Mouse (Mus musculus) megakaryocyte-erythroid progenitor cell, adult 5-6 weeks (primary cell): ENCODE measurements around the gene Ube2z. TPM values are rescaled to one million over a fixed set of nuclear protein-coding genes. Genes with fewer than 3 reads are reported as not detected.
"Not testable (repeated sequence)": the region's sequence is repeated elsewhere in the genome, so short reads cannot be mapped to it uniquely, and the experiment has no call there.

ENCODE experiments used
- ATAC-seq: replicated peaks from 2 replicates; pipeline ENCODE4 v1.8.0; 2016; ENCODE audit warnings: mild to moderate bottlenecking, inconsistent platforms; ENCODE audit not compliant: severe bottlenecking, poor library complexity, low FRiP score, low TSS enrichment
- total RNA-seq, 2 experiments: library from RNA; stranded (forward) in 1 of 2; stranded (reverse) in 1 of 2; fragments of 200-1000, 215-1000 nt in 1 of 2; fragments of >200 nt in 1 of 2; fragmentation: Nextera tagmentation in 1 of 2; gene quantifications; 2 replicates each; pipeline ENCODE4 v1.2.3; 2014 to 2017

The Ube2z gene
- total RNA-seq (2014; fragmentation: Nextera tagmentation) (25.4 and 27.5 TPM in 2 replicates), total RNA-seq (2017) (14.6 and 19.4 TPM in 2 replicates)

DNA sequence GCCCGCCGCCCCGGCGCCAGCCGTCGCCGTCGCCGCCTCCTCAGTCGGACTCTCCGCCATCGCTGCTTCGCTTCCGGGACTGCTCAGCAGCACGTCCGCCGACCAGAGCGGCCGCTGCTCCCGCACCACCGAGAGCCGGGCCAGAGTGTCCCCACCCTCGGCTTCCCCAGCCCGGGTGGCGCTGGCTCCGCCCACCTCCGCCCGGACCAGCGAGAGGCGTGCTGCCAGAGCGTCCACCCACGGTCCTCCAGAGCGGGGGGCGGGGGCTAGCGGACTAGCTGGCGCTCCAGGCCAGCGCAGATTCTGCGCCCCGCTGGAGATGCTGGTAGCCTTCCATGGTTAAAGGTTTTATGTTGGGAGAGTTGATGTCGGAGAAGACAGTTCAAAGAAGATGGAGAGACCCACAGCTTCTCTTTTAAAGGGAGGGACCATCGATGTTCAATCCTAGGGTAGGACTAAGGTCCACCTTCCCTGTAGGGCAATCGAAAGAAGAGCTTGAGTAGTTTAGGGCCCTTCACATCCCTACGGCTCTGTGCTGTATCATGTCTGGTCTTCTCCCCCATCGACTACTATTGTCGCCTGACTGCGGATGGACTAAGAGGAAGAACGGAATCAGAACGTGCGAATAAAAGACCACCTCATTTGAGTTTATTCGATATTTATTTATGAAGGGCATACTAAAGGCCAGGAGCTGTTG, at the start of gene Ube2z:
Gene Ube2z (minus strand): TSS at position 174 of the 697 bp plus-strand sequence.
- peak; percentile 97 for ATAC-seq

DNA sequence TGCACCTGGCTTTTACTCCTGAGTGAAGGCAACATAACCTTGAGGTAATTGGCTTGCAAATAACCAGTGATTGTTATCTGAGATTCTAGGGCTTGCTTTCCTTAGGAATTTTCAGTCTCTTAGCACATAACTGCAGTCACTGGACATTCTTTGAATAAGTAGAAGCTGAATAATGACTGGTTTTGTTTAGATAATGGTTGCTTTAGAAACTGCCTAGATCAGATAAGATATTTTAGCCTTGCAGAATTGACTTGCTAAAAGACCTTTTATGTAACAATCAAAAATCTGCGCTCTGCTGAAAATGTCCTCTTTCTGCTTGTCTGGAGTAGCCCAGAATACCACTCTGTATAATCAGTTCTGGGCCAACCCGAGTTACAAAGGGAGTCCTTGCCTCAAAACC, 48.9 kb upstream of the Ube2z start:
- no peak for ATAC-seq

DNA sequence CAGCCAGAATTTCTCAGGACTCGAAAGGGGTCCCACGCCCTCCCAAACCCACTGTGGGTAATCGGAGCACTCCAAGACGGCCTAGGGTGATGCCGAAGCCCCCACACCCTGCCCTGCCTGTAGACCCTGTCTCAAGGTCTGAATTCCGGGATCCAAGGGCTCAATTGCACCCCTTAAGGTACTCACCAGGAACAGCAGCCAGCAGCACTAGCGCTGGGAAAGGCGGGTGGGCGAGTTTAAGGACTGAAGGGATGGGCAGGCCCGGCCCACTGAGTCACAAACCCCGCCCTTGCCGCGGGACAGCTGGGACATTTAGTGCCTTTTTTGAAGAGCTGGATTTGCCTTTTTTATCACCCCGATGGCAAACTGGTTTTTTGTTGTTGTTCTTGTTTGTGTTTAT, 46.6 kb upstream of the Ube2z start, which contains the start of gene Calcoco2:
Gene Calcoco2 (minus strand): TSS at position 214 of the 400 bp plus-strand sequence.
- ATAC-seq = no peak

DNA sequence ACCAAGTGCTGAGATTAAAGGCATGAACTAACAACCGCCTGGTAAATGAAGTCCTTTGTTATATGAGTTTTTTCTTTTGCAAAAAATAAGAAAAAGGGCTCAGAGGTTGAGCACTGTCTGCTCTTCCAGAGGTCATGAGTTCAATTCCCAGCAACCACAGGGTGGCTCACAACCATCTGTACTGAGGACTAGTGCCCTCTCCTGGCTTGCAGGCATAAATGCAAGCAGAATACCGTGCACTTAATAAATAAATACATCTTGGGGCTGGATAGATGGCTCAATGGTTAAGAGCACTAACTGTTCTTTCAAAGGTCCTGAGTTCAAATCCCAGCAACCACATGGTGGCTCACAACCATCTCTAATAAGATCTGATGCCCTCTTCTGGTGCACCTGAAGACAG, 45.8 kb upstream of the Ube2z start:
- ATAC-seq = not testable (repeated sequence)

DNA sequence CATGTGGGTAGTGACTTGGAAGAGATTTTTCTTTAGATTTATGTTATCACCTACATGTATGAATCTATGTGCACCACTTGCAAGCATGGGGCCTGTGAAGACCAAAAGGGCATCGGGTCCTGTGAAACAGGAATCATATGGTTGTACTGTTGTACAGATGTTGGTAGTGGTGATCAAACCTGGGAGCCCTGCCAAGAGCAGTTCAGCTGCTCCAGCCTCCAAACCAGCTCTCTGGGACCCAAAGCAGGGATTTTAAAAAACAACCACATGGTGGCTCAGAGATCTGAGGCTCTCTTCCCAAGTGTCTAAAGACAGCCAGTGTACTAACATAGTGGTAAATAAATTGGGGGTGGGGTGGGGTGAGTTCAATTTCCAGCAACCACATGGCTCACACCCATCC, 43.2 kb upstream of the Ube2z start:
- no peak for ATAC-seq

DNA sequence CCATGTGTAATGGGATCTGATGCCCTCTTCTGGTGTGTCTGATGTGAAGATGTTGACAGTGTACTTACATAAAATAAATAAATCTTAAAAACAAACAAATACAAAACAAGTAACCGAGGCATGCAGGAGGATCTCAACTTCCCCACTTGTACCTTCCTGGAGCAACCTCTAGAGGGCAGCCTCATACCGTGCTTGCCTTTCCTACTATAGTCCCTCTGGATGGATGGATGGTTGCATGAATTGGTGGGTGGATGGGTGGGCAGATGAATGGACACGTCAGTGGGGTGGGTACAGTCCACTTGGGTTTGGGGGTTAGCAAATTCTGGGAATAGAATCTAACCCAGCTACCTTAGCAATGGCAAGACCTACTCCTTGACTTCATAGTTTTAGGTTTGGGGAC, 28.2 kb upstream of the Ube2z start:
- peak; percentile 79 for ATAC-seq

DNA sequence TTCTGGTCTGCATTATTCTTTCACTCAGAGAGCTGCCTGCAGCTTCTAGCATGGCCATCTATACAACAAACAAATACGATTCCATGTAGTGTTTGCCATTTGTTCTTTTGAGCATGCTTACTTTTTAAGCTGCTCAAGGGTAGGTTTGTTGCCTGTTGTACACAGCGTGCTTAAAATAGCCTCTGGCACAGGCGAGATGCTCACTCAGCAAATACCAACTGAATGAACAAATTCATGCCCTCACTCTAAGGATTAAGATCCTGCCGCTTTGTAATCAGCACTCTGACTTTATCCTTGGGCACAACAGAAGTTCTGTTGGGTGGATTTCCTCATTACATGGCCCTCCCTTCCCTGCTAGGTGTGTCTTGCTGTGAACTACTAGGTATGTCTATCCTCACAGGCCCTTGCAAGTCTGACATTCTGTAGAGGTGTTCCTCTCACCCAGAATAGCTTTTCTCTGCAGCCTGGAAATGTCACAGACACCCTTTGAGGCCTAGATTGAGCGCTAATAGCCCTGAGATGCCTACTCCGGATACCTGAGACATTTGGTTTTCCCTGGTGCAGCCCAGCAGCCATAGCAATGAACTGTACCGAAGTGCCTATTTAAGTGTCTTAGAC, 27.6 kb upstream of the Ube2z start:
- no peak for ATAC-seq

DNA sequence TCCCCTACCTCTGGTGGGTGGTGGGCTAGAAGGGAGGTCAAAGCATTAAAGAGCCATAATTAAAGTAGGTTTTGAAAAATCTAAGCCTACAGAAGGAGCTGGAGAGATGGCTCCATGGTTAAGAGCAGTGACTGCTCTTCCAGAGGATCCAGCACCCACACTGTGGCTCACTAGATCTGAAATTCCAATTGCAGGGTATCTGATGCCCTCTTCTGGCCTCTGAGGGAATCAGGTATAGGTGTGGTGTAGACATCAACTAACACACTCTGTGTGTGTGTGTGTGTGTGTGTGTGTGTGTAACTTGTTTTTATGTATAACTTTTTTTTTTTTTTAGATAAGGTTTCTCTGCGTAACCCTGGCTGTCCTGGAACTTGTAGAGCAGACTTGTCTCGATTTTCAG, 25.9 kb upstream of the Ube2z start:
- no peak for ATAC-seq

DNA sequence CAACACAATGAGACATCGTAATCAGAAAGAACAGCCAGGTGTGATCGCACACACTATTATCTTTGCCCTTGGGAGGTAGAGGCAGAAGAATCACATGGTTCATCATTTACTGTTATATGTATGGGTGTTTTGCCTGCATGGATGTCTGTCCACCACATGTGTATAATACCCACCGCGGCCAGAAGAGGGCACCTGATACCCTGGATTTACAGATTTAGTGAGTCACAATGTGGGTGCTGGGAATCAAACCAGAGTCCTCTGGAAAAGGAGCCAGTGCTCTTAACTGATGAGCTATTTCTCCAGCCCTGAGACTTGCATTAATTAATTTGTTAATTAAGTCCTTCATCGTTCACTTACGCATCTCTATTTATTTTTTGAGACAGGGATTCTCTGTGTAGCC, 22.8 kb upstream of the Ube2z start:
- ATAC-seq = no peak

DNA sequence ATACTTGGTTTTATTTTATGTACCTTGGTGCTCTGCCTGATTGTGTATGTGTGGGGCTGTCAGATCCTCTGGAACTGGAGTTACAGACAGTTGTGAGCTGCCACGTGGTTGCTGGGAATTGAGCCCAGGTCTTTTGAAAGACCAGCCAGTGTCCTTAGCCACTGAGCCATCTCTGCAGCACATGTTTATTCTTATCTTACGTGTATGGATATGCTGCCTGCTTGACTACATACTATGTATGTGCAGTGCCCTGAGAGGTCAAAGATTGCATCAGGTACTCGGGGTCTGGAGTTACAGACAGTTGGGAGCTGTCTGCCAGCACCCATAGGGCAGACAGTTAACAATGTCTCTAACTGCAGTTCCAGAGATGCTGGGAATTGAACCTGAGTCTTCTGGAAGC, 17.5 kb upstream of the Ube2z start:
- no peak for ATAC-seq

DNA sequence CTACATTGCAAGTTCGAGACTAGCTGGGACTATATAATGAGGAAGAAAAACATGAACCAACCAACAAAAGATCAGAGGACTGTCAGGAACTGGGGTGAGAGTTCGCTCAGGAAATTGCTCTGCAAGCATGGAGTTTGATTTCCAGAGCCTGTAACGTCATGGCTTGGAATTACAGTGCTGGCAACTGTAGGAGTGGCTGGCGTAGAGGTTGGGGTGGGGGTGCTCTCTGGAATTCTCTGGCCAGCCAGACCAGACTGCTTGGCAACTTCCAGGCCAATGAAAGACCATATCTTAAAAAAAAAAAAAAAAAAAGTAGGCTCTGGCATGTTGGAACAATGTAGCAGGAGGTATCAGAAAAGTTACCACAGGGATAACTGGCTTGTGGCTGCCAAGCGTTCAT, 15.5 kb upstream of the Ube2z start:
- ATAC-seq = no peak

DNA sequence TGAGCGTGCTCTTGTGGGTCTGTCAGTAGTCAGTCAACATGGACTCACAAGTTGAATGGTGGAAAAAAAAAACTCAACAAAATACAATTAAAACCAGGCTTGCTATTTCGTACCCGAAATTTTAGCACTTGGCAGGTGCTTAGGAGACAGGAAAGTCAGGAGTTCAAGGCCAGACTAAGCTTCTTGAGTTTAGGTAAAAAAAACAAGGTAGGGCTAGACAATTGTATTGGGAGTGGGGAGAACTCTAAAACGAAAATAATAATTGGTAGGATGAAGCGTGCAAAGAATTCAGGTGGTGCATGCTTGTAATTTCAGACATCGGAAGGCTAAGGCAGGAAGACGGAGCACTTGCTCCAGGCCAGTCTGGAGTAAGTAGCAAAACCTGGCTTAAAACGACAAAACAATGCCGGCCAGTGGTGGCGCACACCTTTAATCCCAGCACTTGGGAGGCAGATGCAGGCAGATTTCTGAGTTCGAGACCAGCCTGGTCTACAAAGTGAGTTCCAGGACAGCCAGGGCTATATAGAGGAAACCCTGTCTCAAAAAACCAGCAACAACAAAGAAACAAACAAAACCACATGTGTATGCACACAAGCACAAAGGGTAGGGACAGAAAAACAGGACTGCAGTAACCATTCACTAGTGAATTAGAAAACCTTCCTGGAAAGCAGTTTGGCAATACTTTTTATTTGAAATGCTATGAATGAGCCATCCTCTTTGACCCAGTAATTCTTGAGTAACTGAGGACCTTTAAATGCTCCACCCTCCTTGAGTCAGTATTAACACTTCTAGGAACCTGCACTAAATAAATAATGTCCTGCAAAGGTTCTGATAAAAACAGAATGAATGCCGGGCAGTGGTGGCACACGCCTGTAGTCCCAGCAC, 11.3 kb upstream of the Ube2z start:
- no peak for ATAC-seq

DNA sequence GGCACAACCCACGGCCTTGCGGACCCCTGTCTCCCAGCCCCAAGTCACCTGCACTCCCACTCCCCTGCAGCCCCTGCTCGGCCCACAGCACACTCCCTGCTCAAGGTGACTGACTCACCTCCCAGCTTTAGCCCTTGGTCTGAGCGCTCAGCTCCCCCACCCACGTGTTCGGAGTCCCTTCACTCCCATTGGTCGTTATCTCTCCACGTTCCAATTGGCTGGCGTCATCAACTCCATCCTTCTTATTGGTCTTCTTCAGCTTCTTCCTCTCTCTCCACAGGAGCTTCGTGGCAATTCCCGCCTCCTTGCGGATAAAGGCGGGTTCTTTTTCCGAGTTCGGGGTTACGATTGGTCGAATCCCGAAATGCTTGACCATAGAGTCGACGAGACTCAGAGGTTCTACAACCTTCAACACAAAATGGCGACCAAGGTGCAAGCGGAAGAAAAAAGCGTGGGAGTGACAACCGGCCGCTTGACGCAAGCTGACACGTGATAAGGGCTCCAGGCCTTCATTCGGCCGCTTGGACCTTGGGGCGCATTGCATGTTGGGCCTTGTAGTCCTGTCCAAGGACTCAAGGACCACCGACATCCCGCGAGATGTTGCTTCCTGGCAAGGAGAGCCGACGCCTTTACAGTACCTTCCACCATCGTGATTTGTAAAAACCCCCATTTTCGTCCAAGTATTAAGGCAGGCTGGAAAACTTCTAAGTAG, 10.5 kb upstream of the Ube2z start, which contains the start of gene Atp5g1:
Gene Atp5g1 (minus strand): TSS at position 162 of the 712 bp plus-strand sequence.
- ATAC-seq = peak; percentile 95

DNA sequence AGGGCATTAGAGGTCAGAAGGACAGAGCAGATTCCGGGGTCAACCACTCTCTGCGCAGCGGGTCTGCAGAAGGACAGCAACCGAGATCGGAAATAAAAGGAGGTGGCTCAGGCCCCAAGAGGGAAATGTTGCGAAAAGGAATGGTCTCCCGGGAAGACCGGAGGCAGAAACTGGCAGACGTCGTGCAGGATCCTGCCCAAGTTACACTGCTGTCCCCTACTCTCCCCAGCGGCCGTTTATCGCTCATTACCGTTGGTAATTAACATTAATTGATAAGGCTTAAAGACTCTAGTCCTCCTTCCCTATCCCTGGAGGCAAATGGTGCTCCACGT, 10.0 kb upstream of the Ube2z start:
- ATAC-seq = no peak

DNA sequence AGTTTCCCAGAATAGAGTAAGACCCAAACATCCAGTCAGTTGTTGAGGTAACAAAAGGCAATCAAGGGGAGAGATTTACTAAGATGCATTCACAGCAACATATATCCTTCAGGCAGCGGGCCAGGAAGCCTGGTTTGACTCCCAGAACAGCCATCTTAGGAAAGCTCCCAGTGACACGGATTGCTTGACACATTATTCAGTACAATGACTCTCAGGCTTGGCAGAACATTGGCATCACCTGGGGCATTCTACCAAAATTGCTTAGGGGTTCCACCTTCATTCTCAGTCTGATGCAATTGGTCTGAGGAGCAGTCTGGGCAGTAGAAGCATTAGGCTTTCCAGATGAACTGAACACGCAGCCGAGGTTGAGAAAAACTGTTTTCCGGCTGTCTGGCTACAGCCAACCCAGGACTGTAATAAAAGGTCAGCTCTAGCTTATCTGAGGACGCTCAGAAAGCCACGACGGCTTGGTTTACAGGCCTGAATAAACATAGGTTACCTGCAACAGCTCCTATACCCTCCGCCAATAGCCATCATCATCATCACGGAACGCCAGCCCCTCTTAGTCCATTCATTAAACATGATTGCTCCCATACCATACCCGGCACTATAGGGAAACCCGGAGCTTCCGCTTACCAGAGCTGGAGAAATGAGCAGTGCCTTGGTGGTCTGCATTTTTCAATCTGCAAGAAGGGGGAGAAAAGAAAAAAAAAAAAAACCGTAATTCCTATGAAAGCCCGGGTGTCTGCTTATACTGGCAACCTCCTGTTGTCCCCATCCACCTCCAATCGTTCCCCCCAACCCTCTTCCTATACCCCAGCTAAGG, 9.4 kb upstream of the Ube2z start:
- ATAC-seq = no peak

DNA sequence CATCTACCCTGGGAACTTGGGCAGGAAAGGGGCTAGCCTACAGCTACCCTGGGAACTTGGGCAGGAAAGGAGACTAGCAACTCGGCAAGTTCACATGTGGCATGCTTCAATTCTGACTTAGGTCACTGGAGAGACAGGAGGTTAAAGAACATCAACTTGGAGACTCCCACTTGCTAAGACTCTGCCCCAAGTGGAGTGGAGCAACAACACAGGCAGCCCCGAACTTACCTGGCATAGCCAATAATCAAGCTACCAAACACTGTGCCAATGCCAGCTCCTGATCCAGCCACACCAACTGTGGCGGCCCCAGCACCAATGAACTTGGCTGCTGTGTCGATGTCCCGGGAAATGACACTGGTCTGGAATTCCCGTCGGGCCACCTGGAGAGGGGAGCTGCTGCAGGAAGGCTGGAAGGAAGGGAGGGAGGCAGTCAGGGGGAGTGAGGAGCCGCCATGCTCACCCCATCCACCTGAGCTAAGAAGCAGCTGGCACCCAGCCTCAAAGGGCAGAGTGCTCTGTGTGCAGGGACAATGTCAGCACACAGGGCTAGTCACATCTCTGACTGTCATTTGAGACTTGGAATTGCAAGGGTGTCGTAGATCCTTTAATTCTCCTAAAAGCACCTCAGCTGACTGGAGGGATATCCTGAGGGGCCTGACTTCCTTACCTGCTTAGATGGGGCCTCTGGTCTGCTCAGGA, 8.3 kb upstream of the Ube2z start:
- no peak for ATAC-seq

DNA sequence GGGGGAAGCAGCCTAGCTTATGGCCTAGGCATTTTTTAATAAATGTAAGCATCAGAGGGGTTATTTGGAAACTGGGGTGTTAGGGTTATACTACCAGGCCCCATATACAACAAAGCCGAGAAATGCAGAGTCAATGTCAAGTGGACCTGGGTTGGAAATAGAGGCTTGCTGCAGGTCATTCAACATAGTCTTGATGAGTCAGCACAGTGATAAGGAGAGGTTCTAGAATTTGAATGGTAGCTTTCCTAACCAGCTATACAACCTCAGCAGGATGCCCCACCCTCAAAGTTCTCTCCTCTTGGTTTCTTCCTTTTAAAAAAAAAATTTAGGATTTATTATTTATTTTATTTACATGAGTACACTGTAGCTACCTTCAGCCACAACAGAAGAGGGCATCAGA, 5.8 kb upstream of the Ube2z start:
- ATAC-seq = no peak

DNA sequence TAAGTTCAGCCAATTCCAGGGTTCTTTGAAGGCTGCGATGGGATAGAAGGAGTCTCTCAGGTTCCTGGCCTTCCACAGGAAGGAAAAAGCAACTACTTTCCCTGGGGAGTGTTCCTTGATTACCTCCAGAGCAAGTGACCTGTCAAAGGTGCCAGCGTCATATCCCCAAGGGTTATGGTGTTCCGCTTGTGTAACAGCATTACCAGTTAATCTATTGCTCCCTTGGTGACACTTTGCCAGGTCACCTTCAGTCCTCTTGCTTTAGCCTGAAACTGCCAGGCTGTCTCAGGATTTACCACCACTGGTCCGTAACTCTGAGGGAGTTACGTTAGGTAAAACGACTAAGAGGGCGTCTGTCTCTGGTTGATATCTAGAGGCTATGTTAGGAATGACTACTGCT, 5.2 kb upstream of the Ube2z start:
- ATAC-seq = no peak
